Mouse (Mus musculus): ENCODE measurements around the gene Itga6. TPM values are rescaled to one million over a fixed set of nuclear protein-coding genes. Genes with fewer than 3 reads are reported as not detected.

Gene Itga6
- polyA plus RNA-seq, 1 experiment from 2014 or later: 5.3 TPM

- Histone ChIP-seq H3K9ac (ENCODE audit: low read depth, low read length) (no peak overlapping the region), H3K4me2 (ENCODE audit: low read depth, low read length) (no peak overlapping the region), H3K4me1 (ENCODE audit: control insufficient read depth, low read depth, low read length) (peaks cover 6% of the 10 kb centered on the region; the same call in 1 of the 2 replicates), H3K27me3 (ENCODE audit: control insufficient read depth, insufficient read depth, low read depth, low read length) (no peaks in the 10 kb centered on the region), H3K36me3 (ENCODE audit: control insufficient read depth, insufficient read depth) (no peaks in the 10 kb centered on the region), H3K9me3 (replicated peaks; ENCODE audit: control insufficient read depth, low read length) (no peaks in the 10 kb centered on the region), H3K4me3 (ENCODE audit: low read depth, low read length) (no peak overlapping the region), H3K27ac (ENCODE audit: low read length) (no peak overlapping the region)
- WGBS (ENCODE audit: insufficient replicate concordance): 46% methylated on average over 4 of the region's 4 CpGs
- no peak for ATAC-seq (ENCODE audit: low read depth)
Measured at GRCm38 (mm10) chr2:71753161-71753560, 7.7 kb downstream of the Itga6 start.

GRCm38 (mm10) chr2:71755748-71756147 is 10.3 kb downstream of the Itga6 start:
- ATAC-seq (ENCODE audit: low read depth): no peak
- Histone ChIP-seq H3K9ac (ENCODE audit: low read depth, low read length) (no peak overlapping the region), H3K4me1 (ENCODE audit: control insufficient read depth, low read depth, low read length) (peaks cover 6% of the 10 kb centered on the region; the same call in 1 of the 2 replicates), H3K9me3 (replicated peaks; ENCODE audit: control insufficient read depth, low read length) (no peaks in the 10 kb centered on the region), H3K36me3 (ENCODE audit: control insufficient read depth, insufficient read depth) (no peaks in the 10 kb centered on the region), H3K4me3 (ENCODE audit: low read depth, low read length) (no peak overlapping the region), H3K27ac (ENCODE audit: low read length) (no peak overlapping the region), H3K4me2 (ENCODE audit: low read depth, low read length) (no peak overlapping the region), H3K27me3 (ENCODE audit: control insufficient read depth, insufficient read depth, low read depth, low read length) (no peaks in the 10 kb centered on the region)
- WGBS (ENCODE audit: insufficient replicate concordance): 39% methylated on average over 4 of the region's 4 CpGs

- Histone ChIP-seq H3K27ac (ENCODE audit: low read length) (no peak overlapping the region), H3K4me2 (ENCODE audit: low read depth, low read length) (no peak overlapping the region), H3K27me3 (ENCODE audit: control insufficient read depth, insufficient read depth, low read depth, low read length) (no peaks in the 10 kb centered on the region), H3K9ac (ENCODE audit: low read depth, low read length) (no peak overlapping the region), H3K4me3 (ENCODE audit: low read depth, low read length) (no peak overlapping the region), H3K4me1 (ENCODE audit: control insufficient read depth, low read depth, low read length) (peaks cover 3% of the 10 kb centered on the region; the same call in 1 of the 2 replicates), H3K36me3 (ENCODE audit: control insufficient read depth, insufficient read depth) (no peaks in the 10 kb centered on the region), H3K9me3 (replicated peaks; ENCODE audit: control insufficient read depth, low read length) (no peaks in the 10 kb centered on the region)
- WGBS (ENCODE audit: insufficient replicate concordance): 17% methylated on average over 5 of the region's 5 CpGs
- ATAC-seq (ENCODE audit: low read depth): peak; percentile 37; the same call in 1 of the 2 replicates
Measured at GRCm38 (mm10) chr2:71757098-71757497, 11.7 kb downstream of the Itga6 start.

- Histone ChIP-seq H3K4me3 (ENCODE audit: low read depth, low read length) (no peak overlapping the region), H3K4me2 (ENCODE audit: low read depth, low read length) (no peak overlapping the region), H3K36me3 (ENCODE audit: control insufficient read depth, insufficient read depth) (no peaks in the 10 kb centered on the region), H3K9me3 (replicated peaks; ENCODE audit: control insufficient read depth, low read length) (no peaks in the 10 kb centered on the region), H3K4me1 (ENCODE audit: control insufficient read depth, low read depth, low read length) (no peaks in the 10 kb centered on the region), H3K27ac (ENCODE audit: low read length) (no peak overlapping the region), H3K9ac (ENCODE audit: low read depth, low read length) (no peak overlapping the region), H3K27me3 (ENCODE audit: control insufficient read depth, insufficient read depth, low read depth, low read length) (no peaks in the 10 kb centered on the region)
- ATAC-seq (ENCODE audit: low read depth): no peak
- 34% methylated on average over 19 of the region's 19 CpGs for WGBS (ENCODE audit: insufficient replicate concordance)
Measured at GRCm38 (mm10) chr2:71758591-71759531, 13.4 kb downstream of the Itga6 start.

GRCm38 (mm10) chr2:71760091-71760490 is 14.7 kb downstream of the Itga6 start:
- Histone ChIP-seq H3K27me3 (ENCODE audit: control insufficient read depth, insufficient read depth, low read depth, low read length) (no peaks in the 10 kb centered on the region), H3K9ac (ENCODE audit: low read depth, low read length) (no peak overlapping the region), H3K4me3 (ENCODE audit: low read depth, low read length) (no peak overlapping the region), H3K27ac (ENCODE audit: low read length) (no peak overlapping the region), H3K36me3 (ENCODE audit: control insufficient read depth, insufficient read depth) (no peaks in the 10 kb centered on the region), H3K4me1 (ENCODE audit: control insufficient read depth, low read depth, low read length) (no peaks in the 10 kb centered on the region), H3K4me2 (ENCODE audit: low read depth, low read length) (no peak overlapping the region), H3K9me3 (replicated peaks; ENCODE audit: control insufficient read depth, low read length) (no peaks in the 10 kb centered on the region)
- 66% methylated on average over 4 of the region's 4 CpGs for WGBS (ENCODE audit: insufficient replicate concordance)
- no peak for ATAC-seq (ENCODE audit: low read depth)

- Histone ChIP-seq H3K36me3 (ENCODE audit: control insufficient read depth, insufficient read depth) (no peaks in the 10 kb centered on the region), H3K4me3 (ENCODE audit: low read depth, low read length) (no peak overlapping the region), H3K27ac (ENCODE audit: low read length) (no peak overlapping the region), H3K9ac (ENCODE audit: low read depth, low read length) (no peak overlapping the region), H3K4me1 (ENCODE audit: control insufficient read depth, low read depth, low read length) (no peaks in the 10 kb centered on the region), H3K27me3 (ENCODE audit: control insufficient read depth, insufficient read depth, low read depth, low read length) (no peaks in the 10 kb centered on the region), H3K4me2 (ENCODE audit: low read depth, low read length) (no peak overlapping the region), H3K9me3 (replicated peaks; ENCODE audit: control insufficient read depth, low read length) (no peaks in the 10 kb centered on the region)
- no peak for ATAC-seq (ENCODE audit: low read depth)
- WGBS (ENCODE audit: insufficient replicate concordance): 86% methylated on average over 9 of the region's 9 CpGs
Measured at GRCm38 (mm10) chr2:71761081-71761480, 15.7 kb downstream of the Itga6 start.

- no peak overlapping the region for H3K9ac ChIP-seq (ENCODE audit: low read depth, low read length)
- H3K4me1 ChIP-seq (ENCODE audit: control insufficient read depth, low read depth, low read length): no peaks in the 10 kb centered on the region
- no peaks in the 10 kb centered on the region for H3K9me3 ChIP-seq (replicated peaks; ENCODE audit: control insufficient read depth, low read length)
- H3K4me3 ChIP-seq (ENCODE audit: low read depth, low read length): no peak overlapping the region
- no peak for ATAC-seq (ENCODE audit: low read depth)
- WGBS (ENCODE audit: insufficient replicate concordance): 31% methylated on average over 5 of the region's 5 CpGs
- H3K27me3 ChIP-seq (ENCODE audit: control insufficient read depth, insufficient read depth, low read depth, low read length): no peaks in the 10 kb centered on the region
- no peaks in the 10 kb centered on the region for H3K36me3 ChIP-seq (ENCODE audit: control insufficient read depth, insufficient read depth)
- no peak overlapping the region for H3K27ac ChIP-seq (ENCODE audit: low read length)
- H3K4me2 ChIP-seq (ENCODE audit: low read depth, low read length): no peak overlapping the region
Measured at GRCm38 (mm10) chr2:71764525-71764924, 19.1 kb downstream of the Itga6 start.

GRCm38 (mm10) chr2:71764961-71765735 is 19.7 kb downstream of the Itga6 start:
- Histone ChIP-seq H3K27me3 (ENCODE audit: control insufficient read depth, insufficient read depth, low read depth, low read length) (no peaks in the 10 kb centered on the region), H3K9ac (ENCODE audit: low read depth, low read length) (no peak overlapping the region), H3K9me3 (replicated peaks; ENCODE audit: control insufficient read depth, low read length) (no peaks in the 10 kb centered on the region), H3K4me2 (ENCODE audit: low read depth, low read length) (no peak overlapping the region), H3K27ac (ENCODE audit: low read length) (no peak overlapping the region), H3K4me3 (ENCODE audit: low read depth, low read length) (no peak overlapping the region), H3K36me3 (ENCODE audit: control insufficient read depth, insufficient read depth) (no peaks in the 10 kb centered on the region), H3K4me1 (ENCODE audit: control insufficient read depth, low read depth, low read length) (no peaks in the 10 kb centered on the region)
- WGBS (ENCODE audit: insufficient replicate concordance): 41% methylated on average over 3 of the region's 3 CpGs
- ATAC-seq (ENCODE audit: low read depth): no peak

- Histone ChIP-seq H3K9me3 (replicated peaks; ENCODE audit: control insufficient read depth, low read length) (no peaks in the 10 kb centered on the region), H3K27ac (ENCODE audit: low read length) (no peak overlapping the region), H3K4me1 (ENCODE audit: control insufficient read depth, low read depth, low read length) (no peaks in the 10 kb centered on the region), H3K4me3 (ENCODE audit: low read depth, low read length) (no peak overlapping the region), H3K36me3 (ENCODE audit: control insufficient read depth, insufficient read depth) (no peaks in the 10 kb centered on the region), H3K9ac (ENCODE audit: low read depth, low read length) (no peak overlapping the region), H3K27me3 (ENCODE audit: control insufficient read depth, insufficient read depth, low read depth, low read length) (no peaks in the 10 kb centered on the region), H3K4me2 (ENCODE audit: low read depth, low read length) (no peak overlapping the region)
- WGBS (ENCODE audit: insufficient replicate concordance): 66% methylated on average over 5 of the region's 5 CpGs
- ATAC-seq (ENCODE audit: low read depth): no peak
Measured at GRCm38 (mm10) chr2:71766007-71766406, 20.6 kb downstream of the Itga6 start.
